Mouse (Mus musculus) adrenal gland, postnatal 0 days (tissue): ENCODE results near the gene Gdf2. TPM values are rescaled to one million over a fixed set of nuclear protein-coding genes. Genes with fewer than 3 reads are reported as not detected.

Source experiments
- polyA plus RNA-seq: library from polyadenylated mRNA; unstranded; fragments of >200 nt; fragmentation: Nextera tagmentation; extraction: Ambion mirVana; gene quantifications from 2 replicates; pipeline ENCODE4 v1.2.1, GENCODE M21; 2015

Gene Gdf2
- 0.50 and 0.60 TPM in 2 replicates for polyA plus RNA-seq

DNA sequence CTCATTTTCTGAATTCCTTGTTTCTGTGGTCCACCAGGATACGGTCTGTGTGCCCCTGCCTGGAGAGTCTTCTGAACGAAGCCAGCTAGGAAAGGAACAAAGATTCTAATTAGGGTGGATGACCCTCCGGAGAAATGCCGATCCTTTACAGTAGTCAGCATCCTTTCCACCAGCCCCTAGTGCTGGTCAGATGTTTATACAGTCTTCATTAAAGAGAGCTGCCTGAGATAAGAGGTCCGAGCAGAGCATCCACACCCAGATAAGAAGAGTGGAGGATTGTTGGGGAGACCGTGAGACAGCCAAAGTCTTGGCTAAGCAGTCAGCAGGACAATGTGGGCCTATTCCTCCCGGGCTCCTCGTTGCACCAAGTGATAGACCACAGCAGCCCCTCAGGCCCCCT, at the start of gene Gdf2:
Gene Gdf2 (plus strand): TSS at position 301 of the 400 bp plus-strand sequence.

DNA sequence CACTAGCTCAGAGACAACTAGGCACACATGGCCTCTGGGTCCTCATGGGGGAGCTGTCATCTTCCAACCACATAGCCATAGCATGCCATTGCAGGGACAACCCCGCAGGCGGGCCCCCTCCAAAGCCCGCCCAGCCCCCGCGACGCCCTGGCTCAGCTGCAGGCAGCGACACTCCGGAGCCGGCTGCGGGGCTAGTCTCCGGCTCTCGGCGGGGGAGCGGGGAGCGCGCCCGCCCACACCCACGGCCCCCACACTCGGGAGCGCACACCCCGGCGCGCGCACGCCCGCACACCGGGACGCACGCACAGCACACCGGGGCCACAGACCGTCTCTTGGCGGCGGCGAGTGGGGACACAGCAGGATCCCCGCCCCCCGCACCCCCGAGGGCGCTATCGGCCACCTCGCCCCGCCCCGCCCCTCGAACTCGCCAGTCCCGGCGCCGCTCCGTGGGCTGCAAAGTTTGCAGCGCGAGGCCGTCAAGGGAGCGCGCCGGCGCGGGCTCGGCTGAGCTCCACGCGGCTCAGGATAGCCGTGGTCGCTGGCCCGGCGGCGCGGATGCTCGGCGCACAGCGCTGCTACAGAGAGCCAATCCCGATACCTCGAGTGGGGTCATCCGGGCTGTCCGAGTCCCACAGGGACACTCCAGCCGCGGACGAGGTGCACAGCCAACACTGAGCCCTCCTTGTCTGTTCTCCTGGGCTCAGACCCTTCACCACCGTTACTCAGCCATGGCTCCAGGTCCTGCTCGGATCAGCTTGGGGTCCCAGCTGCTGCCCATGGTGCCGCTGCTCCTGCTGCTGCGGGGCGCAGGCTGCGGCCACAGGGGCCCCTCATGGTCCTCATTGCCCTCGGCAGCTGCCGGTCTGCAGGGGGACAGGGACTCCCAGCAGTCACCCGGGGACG, 17.4 kb upstream of the Gdf2 start, which contains the start of gene Gdf10:
Gene Gdf10 (plus strand): TSS at position 420 of the 903 bp plus-strand sequence.

DNA sequence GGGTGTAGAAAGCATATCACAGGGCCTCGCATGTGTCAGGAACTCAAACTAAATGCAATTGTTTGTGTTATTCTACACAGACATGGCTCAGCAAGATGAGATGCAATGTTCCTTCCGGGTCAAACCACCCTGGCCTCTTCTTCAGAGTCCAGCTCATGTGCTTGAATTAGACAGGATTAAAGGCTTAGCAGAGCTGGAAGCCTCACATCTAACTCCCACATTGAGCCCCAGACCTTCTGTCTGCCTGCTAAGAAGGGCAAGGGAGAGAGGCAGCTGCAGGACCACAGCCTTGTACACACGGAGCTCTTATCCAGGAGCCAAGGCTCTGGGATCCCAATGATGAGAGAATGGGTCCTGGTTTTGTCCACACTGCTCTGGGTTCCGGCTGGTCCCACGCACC, 12.9 kb downstream of the Gdf2 start, which contains the start of gene Rbp3:
Gene Rbp3 (plus strand): TSS at position 243 of the 400 bp plus-strand sequence.

DNA sequence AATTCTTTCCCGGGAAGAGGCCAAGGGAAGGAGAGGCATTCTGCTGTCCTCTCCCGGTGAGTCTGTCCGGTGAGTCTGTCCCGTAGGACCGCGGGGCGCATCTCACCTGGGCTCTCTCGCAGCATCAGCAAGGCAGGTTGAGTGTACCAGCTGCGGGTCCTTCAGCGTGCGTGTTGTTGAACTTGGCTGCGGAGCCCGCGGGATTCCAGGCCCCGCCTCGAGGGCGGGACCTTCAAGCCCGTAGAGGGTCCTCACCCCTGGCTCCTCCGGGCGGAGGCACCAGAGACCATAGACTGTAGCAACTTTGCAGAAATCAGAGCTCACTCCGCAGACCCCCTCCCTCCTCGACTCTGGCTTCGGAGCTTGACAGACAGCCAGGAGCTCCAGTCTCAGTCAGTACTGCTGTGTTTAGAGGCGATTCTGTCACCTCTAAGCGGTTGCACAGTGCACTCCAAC, 37.8 kb downstream of the Gdf2 start, which contains the start of gene Zfp488:
Gene Zfp488 (minus strand): TSS at position 161 of the 456 bp plus-strand sequence.

Other genes with a start within 250 kb of the Gdf2 start
- gene Gdf10, start 17.5 kb upstream of the Gdf2 start, polyA plus RNA-seq, result 13.1 and 16.1 TPM in 2 replicates
- gene Rbp3, start 13.0 kb downstream of the Gdf2 start, polyA plus RNA-seq, result not detected in 2 replicates
- gene Zfp488, start 37.7 kb downstream of the Gdf2 start, polyA plus RNA-seq, result not detected in 2 replicates
- not detected in 2 replicates for gene Gm30083, start 74.1 kb downstream of the Gdf2 start, polyA plus RNA-seq
- 0.06 and 0.17 TPM in 2 replicates for gene Gm5460, start 75.7 kb downstream of the Gdf2 start, polyA plus RNA-seq
- not detected in 2 replicates for gene Antxrl, start 111.7 kb downstream of the Gdf2 start, polyA plus RNA-seq
- gene Anxa8, start 144.9 kb downstream of the Gdf2 start, polyA plus RNA-seq, result 4.6 and 5.2 TPM in 2 replicates
- gene A630023A22Rik, start 161.7 kb downstream of the Gdf2 start, polyA plus RNA-seq, result 0.32 TPM in 1 of 2 replicates, not detected in the other
- gene Npy4r, start 211.4 kb downstream of the Gdf2 start, polyA plus RNA-seq, result 0.11 TPM in 1 of 2 replicates, not detected in the other